Mouse (Mus musculus) lung, embryonic 15.5 days (tissue): ENCODE measurements around the gene Kalrn. TPM values are rescaled to one million over a fixed set of nuclear protein-coding genes. Genes with fewer than 3 reads are reported as not detected.

Experiments
- ATAC-seq: fragments of 200-750 bp; cut with Nextera tagmentation; 2 replicates; pipeline ENCODE4 v1.8.0; 2017; ENCODE audit warnings: moderate number of reproducible peaks, borderline replicate concordance; ENCODE audit not compliant: low FRiP score, low TSS enrichment; ENCODE audit errors: extremely low read depth
- H3K27ac ChIP-seq: fragments of 300-500 bp; sonication (generic); 2 replicates; pipeline ENCODE4 v1.5.1; 2015; ENCODE audit warnings: moderate library complexity, mild to moderate bottlenecking, inconsistent platforms
- H3K27me3 ChIP-seq: fragments of 300-500 bp; sonication (generic); 2 replicates; pipeline ENCODE4 v1.6.1; 2015; ENCODE audit warnings: inconsistent platforms
- H3K36me3 ChIP-seq: fragments of 300-500 bp; sonication (generic); 2 replicates; pipeline ENCODE4 v1.6.1; 2015; ENCODE audit warnings: inconsistent platforms
- H3K4me1 ChIP-seq: fragments of 300-500 bp; sonication (generic); 2 replicates; pipeline ENCODE4 v1.6.1; 2015; ENCODE audit warnings: inconsistent platforms
- H3K4me2 ChIP-seq: fragments of 300-500 bp; sonication (generic); 2 replicates; pipeline ENCODE4 v1.6.1; 2015; ENCODE audit warnings: inconsistent platforms, mild to moderate bottlenecking, moderate library complexity
- H3K4me3 ChIP-seq: fragments of 300-500 bp; sonication (generic); 2 replicates; pipeline ENCODE4 v1.5.1; 2015; ENCODE audit warnings: mild to moderate bottlenecking, inconsistent platforms
- H3K9ac ChIP-seq: fragments of 300-500 bp; sonication (generic); 2 replicates; pipeline ENCODE4 v1.6.1; 2015; ENCODE audit warnings: inconsistent platforms
- H3K9me3 ChIP-seq: fragments of 300-500 bp; sonication (generic); 2 replicates; pipeline ENCODE4 v1.6.1; 2016; ENCODE audit warnings: inconsistent platforms
- WGBS: fragments of 180-500 bp; shearing (Covaris S2); methylation state at CpG from one replicate; pipeline ENCODE4 v1.1.7; 2015; 5-methylcytosine and 5-hydroxymethylcytosine counted together
- polyA plus RNA-seq: library from polyadenylated mRNA; unstranded; fragments of >200 nt; fragmentation: Nextera tagmentation; extraction: Ambion mirVana; gene quantifications from 2 replicates; pipeline ENCODE4 v1.2.1, GENCODE M21; 2015

Gene Kalrn
- polyA plus RNA-seq, 1 experiment from 2014 or later = 14.4 TPM

GRCm38 (mm10) chr16:33930785-33931184 lies 642.5 kb downstream of the Kalrn start:
- no peak overlapping the region for H3K9ac ChIP-seq
- H3K27me3 ChIP-seq = no peaks in the 10 kb centered on the region
- WGBS = 75% methylated on average over 6 of the region's 6 CpGs
- ATAC-seq = no peak
- peaks cover 46% of the 10 kb centered on the region for H3K4me1 ChIP-seq
- H3K9me3 ChIP-seq = no peaks in the 10 kb centered on the region
- no peaks in the 10 kb centered on the region for H3K36me3 ChIP-seq
- no peak overlapping the region for H3K4me2 ChIP-seq
- 0 out of 2 replicates have a peak overlapping the region, but pooled peaks have one; percentile 13 for H3K27ac ChIP-seq
- H3K4me3 ChIP-seq = no peak overlapping the region

GRCm38 (mm10) chr16:33928788-33929462 lies 644.4 kb downstream of the Kalrn start:
- no peak overlapping the region for H3K4me2 ChIP-seq
- WGBS = 32% methylated on average over 9 of the region's 9 CpGs
- peaks cover 34% of the 10 kb centered on the region for H3K4me1 ChIP-seq
- no peak overlapping the region; the same call in 1 of the 2 replicates for H3K27ac ChIP-seq
- H3K9ac ChIP-seq = no peak overlapping the region
- no peaks in the 10 kb centered on the region for H3K9me3 ChIP-seq
- H3K27me3 ChIP-seq = no peaks in the 10 kb centered on the region
- no peaks in the 10 kb centered on the region for H3K36me3 ChIP-seq
- ATAC-seq = peak; percentile 47; the same call in 1 of the 2 replicates
- no peak overlapping the region for H3K4me3 ChIP-seq

- Histone ChIP-seq H3K4me2 (no peak overlapping the region), H3K27ac (no peak overlapping the region), H3K27me3 (no peaks in the 10 kb centered on the region), H3K4me1 (peaks cover 29% of the 10 kb centered on the region), H3K9me3 (no peaks in the 10 kb centered on the region), H3K9ac (no peak overlapping the region), H3K36me3 (no peaks in the 10 kb centered on the region), H3K4me3 (no peak overlapping the region)
- WGBS = 56% methylated on average over 6 of the region's 6 CpGs
- ATAC-seq = no peak
These were observed 646.0 kb downstream of the Kalrn start for GRCm38 (mm10) chr16:33927263-33927824.

GRCm38 (mm10) chr16:33923758-33924157 lies 649.6 kb downstream of the Kalrn start:
- no peak for ATAC-seq
- Histone ChIP-seq H3K9ac (no peak overlapping the region), H3K9me3 (no peaks in the 10 kb centered on the region), H3K4me2 (no peak overlapping the region), H3K4me3 (no peak overlapping the region), H3K27me3 (no peaks in the 10 kb centered on the region), H3K4me1 (peaks cover 35% of the 10 kb centered on the region), H3K36me3 (peaks cover 8% of the 10 kb centered on the region; the same call in 1 of the 2 replicates), H3K27ac (no peak overlapping the region)
- WGBS = 84% methylated on average over 8 of the region's 8 CpGs

- no peak overlapping the region for H3K4me3 ChIP-seq
These were observed 650.4 kb downstream of the Kalrn start for GRCm38 (mm10) chr16:33923001-33923316.

GRCm38 (mm10) chr16:33922111-33923000 lies 651.0 kb downstream of the Kalrn start:
- 0 out of 2 replicates have a peak, but pooled peaks have one; percentile 13 for ATAC-seq
- Histone ChIP-seq H3K4me3 (no peak overlapping the region), H3K4me2 (no peak overlapping the region), H3K36me3 (peaks cover 8% of the 10 kb centered on the region; the same call in 1 of the 2 replicates), H3K9ac (no peak overlapping the region), H3K27me3 (no peaks in the 10 kb centered on the region), H3K27ac (peak overlapping the region; percentile 57), H3K9me3 (no peaks in the 10 kb centered on the region), H3K4me1 (peaks cover 35% of the 10 kb centered on the region)
- 36% methylated on average over 18 of the region's 18 CpGs for WGBS

More at GRCm38 (mm10) chr16:33923001-33923316, 650.4 kb downstream of the Kalrn start:
- Histone ChIP-seq H3K4me1 (peaks cover 35% of the 10 kb centered on the region), H3K9ac (no peak overlapping the region), H3K27me3 (no peaks in the 10 kb centered on the region), H3K9me3 (no peaks in the 10 kb centered on the region), H3K27ac (0 out of 2 replicates have a peak overlapping the region, but pooled peaks have one; percentile 5), H3K36me3 (peaks cover 8% of the 10 kb centered on the region; the same call in 1 of the 2 replicates), H3K4me2 (no peak overlapping the region)
- WGBS = 55% methylated on average over 5 of the region's 5 CpGs
- no peak for ATAC-seq

GRCm38 (mm10) chr16:33921514-33921913 lies 651.8 kb downstream of the Kalrn start:
- Histone ChIP-seq H3K27ac (peak overlapping the region; percentile 57), H3K4me3 (no peak overlapping the region), H3K36me3 (peaks cover 8% of the 10 kb centered on the region; the same call in 1 of the 2 replicates), H3K4me2 (no peak overlapping the region), H3K27me3 (no peaks in the 10 kb centered on the region), H3K9me3 (no peaks in the 10 kb centered on the region), H3K4me1 (peaks cover 43% of the 10 kb centered on the region), H3K9ac (no peak overlapping the region)
- 41% methylated on average over 5 of the region's 5 CpGs for WGBS
- ATAC-seq = no peak

Other genes with a start within 250 kb of the Kalrn start
- gene Ropn1, start 76.4 kb upstream of the Kalrn start, polyA plus RNA-seq = not detected in 2 replicates
- gene Ccdc14, start 117.1 kb upstream of the Kalrn start, polyA plus RNA-seq = 8.7 and 9.3 TPM in 2 replicates
- gene Mylk, start 171.7 kb upstream of the Kalrn start, polyA plus RNA-seq = 147 and 158 TPM in 2 replicates